Mouse (Mus musculus) testis, adult 2 months (tissue): ENCODE measurements at regions not wholly inside any gene's neighbourhood (a gene's known extent, or its start where the extent isn't known, plus 50 kb on each side); places are given as distances from the start of the nearest gene placed in this dataset.

Experiments
- CTCF ChIP-seq: fragments of 200-500 bp; IDR thresholded peaks from 2 replicates; pipeline ENCODE4 v1.5.1; 2012; ENCODE audit warnings: low read depth, mild to moderate bottlenecking, inconsistent platforms, low read length, moderate library complexity; ENCODE audit not compliant: control insufficient read depth, insufficient read depth, insufficient replicate concordance
- POLR2A ChIP-seq: fragments of 200-500 bp; IDR thresholded peaks from 2 replicates; pipeline ENCODE4 v1.6.1; 2012; ENCODE audit warnings: low read depth, mild to moderate bottlenecking, inconsistent platforms, low read length, moderate library complexity; ENCODE audit not compliant: control insufficient read depth

DNA sequence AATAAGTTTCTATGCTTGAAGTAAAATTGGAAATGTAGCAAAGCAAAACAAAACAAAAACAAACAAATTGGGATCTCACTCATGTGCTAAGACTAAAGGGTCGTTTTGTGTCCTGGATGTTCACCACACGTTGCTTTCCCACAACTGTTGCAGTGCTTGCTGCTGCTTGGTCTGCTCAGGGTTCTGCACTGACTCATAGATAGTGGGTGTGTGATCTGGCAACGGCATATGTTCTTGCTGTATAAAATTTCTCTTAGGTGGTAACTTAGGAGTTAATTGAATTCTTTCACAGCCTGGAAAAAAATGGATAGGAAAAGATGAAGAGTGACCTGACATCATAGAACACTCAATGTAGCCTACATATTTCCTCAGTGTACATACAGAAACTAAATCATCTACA is 505.9 kb upstream of the Zeb2 start:
- no peak for TF ChIP-seq POLR2A
- TF ChIP-seq CTCF, result no peak
